8 mouse cellular contexts compared by ENCODE assay signal in the genomic region with DNA sequence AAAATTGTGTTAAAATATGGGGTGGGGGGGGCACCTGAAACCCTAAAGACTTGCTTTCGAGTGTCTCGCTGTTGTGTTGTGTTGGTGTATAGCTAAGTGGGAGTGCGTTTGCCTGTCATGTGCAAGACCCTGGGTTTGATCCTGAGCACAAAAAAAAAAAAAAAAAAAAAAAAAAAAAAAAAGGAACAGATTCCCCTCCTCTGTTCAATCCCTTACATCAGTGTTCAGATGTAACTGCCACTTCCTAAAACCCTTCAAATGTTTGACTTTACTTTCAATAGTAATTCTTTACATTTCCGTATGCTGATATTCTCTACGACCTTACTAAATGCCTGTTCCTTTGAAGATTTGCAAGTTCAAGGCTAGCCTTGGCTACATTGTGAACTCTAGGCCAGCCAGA. TPM values are rescaled to one million over a fixed set of nuclear protein-coding genes. Genes with fewer than 3 reads are reported as not detected.
DNase-seq lines count a peak whose midpoint lies in the region; ATAC-seq and TF ChIP-seq lines count a peak whose summit lies in the region.

No protein-coding gene starts in this region.

- peak overlapping the region; percentile 88 for H3K9ac ChIP-seq in liver, embryonic 16.5 days (ENCODE audit: low read depth, low read length)

- no peak for TF ChIP-seq CTCF in E14TG2a.4 (conservative IDR thresholded peaks at IDR 0.05; ENCODE audit: low read length)

- peaks cover 17% of the 10 kb centered on the region for H3K36me3 ChIP-seq in heart, embryonic 10.5 days
- peaks cover 35% of the 10 kb centered on the region for H3K36me3 ChIP-seq in E14TG2a.4 (ENCODE audit: insufficient read depth, low read length)
- H3K36me3 ChIP-seq in liver, embryonic 16.5 days (ENCODE audit: control insufficient read depth, insufficient read depth): no peaks in the 10 kb centered on the region

- H3K9me3 ChIP-seq in heart, embryonic 10.5 days: no peaks in the 10 kb centered on the region
- H3K9me3 ChIP-seq in E14TG2a.4 (ENCODE audit: low read length): no peaks in the 10 kb centered on the region
- H3K9me3 ChIP-seq in liver, embryonic 16.5 days (replicated peaks; ENCODE audit: control insufficient read depth, low read length): no peaks in the 10 kb centered on the region

- peak overlapping the region; percentile 96; the same call in 1 of the 2 replicates for H3K27ac ChIP-seq in heart, embryonic 10.5 days
- no peak overlapping the region for H3K27ac ChIP-seq in liver, embryonic 16.5 days (ENCODE audit: low read length)

- H3K4me2 ChIP-seq in liver, embryonic 16.5 days (ENCODE audit: low read depth, low read length): peak overlapping the region; percentile 65

- DNase-seq in heart, embryonic 10.5 days (ENCODE audit: low spot score): no peak
- DNase-seq in heart, postnatal 36 days: no peak
- DNase-seq in urinary bladder, postnatal 25 days (ENCODE audit: low spot score): no peak
- no peak for DNase-seq in left cerebral cortex, adult 8-10 months (ENCODE audit: low spot score in 2 of 2)
- no peak for DNase-seq in layer of hippocampus, postnatal 36 days

- 81% methylated on average over 5 of the region's 5 CpGs for WGBS in heart, embryonic 10.5 days
- WGBS in liver, embryonic 16.5 days (ENCODE audit: insufficient replicate concordance): 62% methylated on average over 5 of the region's 5 CpGs

- ATAC-seq in granulocyte monocyte progenitor cell, adult 5-6 weeks (replicated peaks; ENCODE audit: poor library complexity, severe bottlenecking): peak; percentile 12; the same call in 1 of the 2 replicates
- ATAC-seq in liver, embryonic 16.5 days (ENCODE audit: low read depth): no peak

- peak overlapping the region; percentile 78 for H3K4me3 ChIP-seq in heart, embryonic 10.5 days
- H3K4me3 ChIP-seq in E14TG2a.4 (replicated peaks; ENCODE audit: low read length): peak overlapping the region; percentile 94
- H3K4me3 ChIP-seq in liver, embryonic 16.5 days (ENCODE audit: low read depth, low read length): peak overlapping the region; percentile 89

- intact Hi-C loops in heart, postnatal 36 days (cut with DNase I): no loop called here

- H3K4me1 ChIP-seq in heart, embryonic 10.5 days: peaks cover 14% of the 10 kb centered on the region
- H3K4me1 ChIP-seq in E14TG2a.4 (replicated peaks; ENCODE audit: low read depth, low read length): peaks cover 37% of the 10 kb centered on the region
- H3K4me1 ChIP-seq in liver, embryonic 16.5 days (ENCODE audit: control insufficient read depth, low read depth, low read length): peaks cover 10% of the 10 kb centered on the region

- H3K27me3 ChIP-seq in heart, embryonic 10.5 days (ENCODE audit: insufficient read depth, poor library complexity, severe bottlenecking): no peaks in the 10 kb centered on the region
- no peaks in the 10 kb centered on the region for H3K27me3 ChIP-seq in E14TG2a.4 (ENCODE audit: insufficient read depth, low read length)
- no peaks in the 10 kb centered on the region for H3K27me3 ChIP-seq in liver, embryonic 16.5 days (ENCODE audit: control insufficient read depth, insufficient read depth, low read depth, low read length)

RNA-seq across cellular contexts. Expression of gene Mfap3, which starts 0.8 kb away (rescaled TPM):
- 32.9 and 40.8 TPM in 2 replicates for polyA plus RNA-seq in heart, embryonic 10.5 days (2016; fragmentation: Nextera tagmentation; extraction: Ambion mirVana)
- 10 to 100 TPM; 13.3 to 16.2 TPM for total RNA-seq in heart, postnatal 36 days (2021)
- total RNA-seq in granulocyte monocyte progenitor cell, adult 5-6 weeks (2014; fragmentation: Nextera tagmentation): 26.6 and 26.8 TPM in 2 replicates
- 26.6 and 29.7 TPM in 2 replicates for total RNA-seq in granulocyte monocyte progenitor cell, adult 5-6 weeks (2017)
- 11.9 and 12.4 TPM in 2 replicates for polyA plus RNA-seq in liver, embryonic 16.5 days (2015; fragmentation: Nextera tagmentation; extraction: Ambion mirVana)
- 10 to 100 TPM; 19.9 to 22.1 (median 20.1) TPM for total RNA-seq in left cerebral cortex, adult 8-10 months (2022)
- 10 to 100 TPM; 28.7 to 34.8 TPM for total RNA-seq in layer of hippocampus, postnatal 36 days (2021)

RNA-seq across cellular contexts. Expression of gene Fam114a2, which starts 0.9 kb away (rescaled TPM):
- 68.2 and 75.6 TPM in 2 replicates for polyA plus RNA-seq in heart, embryonic 10.5 days (2016; fragmentation: Nextera tagmentation; extraction: Ambion mirVana)
- 10 to 100 TPM; 44.6 to 45.6 TPM for total RNA-seq in heart, postnatal 36 days (2021)
- total RNA-seq in granulocyte monocyte progenitor cell, adult 5-6 weeks (2014; fragmentation: Nextera tagmentation): 35.4 and 46.4 TPM in 2 replicates
- total RNA-seq in granulocyte monocyte progenitor cell, adult 5-6 weeks (2017): 29.7 and 30.9 TPM in 2 replicates
- 28.4 and 29.0 TPM in 2 replicates for polyA plus RNA-seq in liver, embryonic 16.5 days (2015; fragmentation: Nextera tagmentation; extraction: Ambion mirVana)
- 10 to 100 TPM; 28.1 to 31.9 (median 30.5) TPM for total RNA-seq in left cerebral cortex, adult 8-10 months (2022)
- total RNA-seq in layer of hippocampus, postnatal 36 days (2021): 10 to 100 TPM; 34.9 to 39.9 TPM
